Mouse (Mus musculus): ENCODE results near the gene Samd13.

Samd13 gene

DNA sequence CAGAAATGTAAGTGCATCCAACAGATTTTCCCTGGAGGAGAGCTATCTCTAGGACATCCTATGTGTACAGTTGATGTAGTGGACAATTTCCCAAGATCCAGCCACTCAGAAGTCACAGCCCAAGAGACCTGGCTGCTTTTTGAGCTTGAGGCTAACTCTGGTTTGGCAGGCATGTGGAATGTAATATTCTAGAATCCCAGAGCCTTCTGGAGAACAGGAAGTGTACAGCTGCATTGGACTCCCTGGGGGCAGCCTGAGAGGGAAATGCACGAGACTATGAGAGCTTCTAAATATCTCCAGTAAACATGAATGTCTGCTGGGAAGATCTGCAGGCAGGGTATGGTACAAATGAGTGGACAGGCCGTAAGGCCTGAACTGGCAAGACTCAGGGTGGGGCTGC is 14.3 kb downstream of the Samd13 start:
- no peak for DNase-seq (ENCODE audit: low read depth, low spot score)

DNA sequence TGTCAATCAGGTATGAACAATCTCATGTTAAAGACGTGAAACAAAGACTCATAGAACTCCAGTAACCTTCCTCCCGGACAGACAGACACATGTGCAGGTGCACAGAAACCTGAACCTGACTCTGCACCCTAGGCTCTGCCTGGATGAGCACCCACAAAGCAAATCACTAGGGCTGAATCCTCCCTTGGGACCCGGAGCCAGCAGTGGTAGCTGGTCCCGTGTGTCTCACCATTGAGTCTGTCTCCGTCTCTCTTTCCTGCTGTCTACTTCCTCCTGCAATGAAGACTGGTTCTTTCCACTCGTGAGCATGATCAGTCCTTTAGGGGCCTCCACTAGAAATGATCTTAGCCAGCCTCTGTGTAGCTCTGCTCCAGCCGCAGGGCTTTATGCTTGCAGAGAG is 23.5 kb downstream of the Samd13 start:
- DNase-seq (ENCODE audit: low read depth, low spot score): no peak

DNA sequence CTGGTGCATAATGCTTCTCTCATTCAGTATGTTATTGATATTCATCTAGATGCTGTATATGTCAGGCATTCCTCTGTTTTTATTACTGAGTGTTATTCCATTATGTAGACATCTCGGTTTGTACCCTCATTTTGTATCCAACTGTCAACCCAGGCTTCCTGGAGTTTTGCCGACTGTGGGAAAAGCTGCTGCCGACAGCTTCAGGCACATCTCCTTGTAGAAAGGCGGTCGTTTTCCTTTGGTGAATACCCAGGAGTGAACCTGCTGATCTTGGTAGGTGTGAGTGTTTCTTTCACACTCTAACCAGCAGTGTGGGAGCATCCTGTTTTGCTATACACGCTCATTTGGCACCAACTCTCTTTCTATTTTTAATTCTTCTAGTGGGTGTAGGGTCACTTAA is 24.4 kb downstream of the Samd13 start:
- DNase-seq (ENCODE audit: low read depth, low spot score): no peak

DNA sequence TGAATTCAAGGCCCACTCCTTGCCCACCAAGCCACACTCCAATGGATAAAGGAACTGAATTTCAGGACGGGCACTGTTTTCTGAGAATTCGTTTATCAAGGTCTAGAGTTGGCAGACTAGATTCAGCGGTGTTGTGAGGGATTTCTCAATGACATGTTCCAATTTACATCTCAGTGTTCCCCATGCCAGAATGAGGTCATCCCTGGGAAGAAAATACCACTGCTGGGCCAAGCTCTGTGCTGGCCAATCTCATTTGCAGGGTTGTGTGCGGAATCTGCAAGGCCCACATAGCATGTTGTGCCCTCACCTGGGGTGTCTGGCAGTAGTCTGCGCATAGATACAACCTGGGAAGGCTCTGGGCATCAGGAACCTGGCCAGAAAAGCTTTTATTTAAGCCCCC is 26.1 kb downstream of the Samd13 start:
- peak; percentile 20 for DNase-seq (ENCODE audit: low read depth, low spot score)

DNA sequence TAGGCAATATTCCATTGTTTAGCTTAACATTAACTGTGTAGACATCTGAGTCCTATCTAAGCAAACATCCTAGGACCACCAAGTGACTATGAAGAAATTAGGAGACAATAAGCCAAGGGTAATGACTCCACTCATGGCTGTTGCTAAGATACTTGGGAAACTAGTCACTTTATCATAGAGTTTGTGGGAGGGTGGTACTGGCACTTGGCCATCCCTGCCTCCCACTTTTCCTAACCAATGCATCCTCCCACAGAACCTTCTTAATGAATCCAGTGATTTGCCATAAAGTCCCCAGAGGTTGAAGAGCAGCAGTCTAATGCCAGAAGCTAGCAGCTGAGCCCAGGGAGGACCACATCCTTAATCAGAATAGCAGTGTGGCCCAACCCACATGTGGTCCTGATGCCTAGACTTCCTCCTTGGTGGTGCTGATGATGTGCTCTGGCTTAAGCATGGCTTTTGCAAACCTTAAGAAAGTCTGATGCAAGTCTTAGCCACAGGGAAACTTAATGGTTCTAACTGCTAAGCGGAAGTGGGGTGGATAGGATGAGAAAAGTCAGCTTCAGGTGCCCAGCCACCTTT is 27.2 kb downstream of the Samd13 start:
- DNase-seq (ENCODE audit: low read depth, low spot score): no peak

DNA sequence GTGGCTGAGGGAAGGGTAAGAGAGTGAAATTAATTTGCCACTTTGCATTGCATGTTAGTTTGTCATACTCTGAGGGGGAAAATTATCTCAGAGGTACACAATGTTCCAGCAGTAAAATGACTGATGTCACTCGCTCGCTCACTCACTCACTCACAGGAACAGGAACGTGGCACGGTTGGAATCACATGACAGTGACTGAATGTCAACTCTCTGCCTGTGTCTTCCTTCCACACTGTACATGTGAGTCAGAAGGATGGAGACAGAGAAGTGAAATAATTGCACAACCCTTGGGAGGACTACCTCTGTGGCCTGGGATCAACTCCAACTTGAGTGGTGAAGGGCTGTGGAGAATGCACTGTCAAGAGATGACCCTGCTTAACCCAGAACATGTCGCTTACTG is 28.0 kb downstream of the Samd13 start:
- DNase-seq (ENCODE audit: low read depth, low spot score): peak; percentile 63

DNA sequence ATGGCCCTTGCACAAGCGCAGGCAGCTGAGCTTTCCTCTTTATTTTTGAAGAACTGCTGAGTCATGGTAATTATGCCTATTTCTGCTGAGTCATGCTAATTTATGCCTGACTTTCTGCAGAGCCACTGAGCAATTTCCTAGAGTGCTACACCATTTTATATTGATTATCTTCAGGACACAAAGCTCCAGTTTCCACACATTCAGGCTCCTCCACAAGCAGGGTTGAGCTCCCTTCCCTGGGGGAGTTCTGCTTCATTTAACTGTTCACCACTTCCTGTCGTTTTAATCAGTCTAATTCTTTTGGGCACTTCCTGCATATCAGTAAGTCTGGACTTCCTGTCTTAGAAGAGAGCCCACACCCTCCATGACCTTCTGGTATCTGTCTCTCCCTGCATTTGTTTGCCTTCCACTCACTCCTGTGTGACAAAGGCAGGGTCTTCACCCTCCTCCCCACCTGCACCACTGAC is 30.2 kb downstream of the Samd13 start:
- DNase-seq (ENCODE audit: low read depth, low spot score): no peak

DNA sequence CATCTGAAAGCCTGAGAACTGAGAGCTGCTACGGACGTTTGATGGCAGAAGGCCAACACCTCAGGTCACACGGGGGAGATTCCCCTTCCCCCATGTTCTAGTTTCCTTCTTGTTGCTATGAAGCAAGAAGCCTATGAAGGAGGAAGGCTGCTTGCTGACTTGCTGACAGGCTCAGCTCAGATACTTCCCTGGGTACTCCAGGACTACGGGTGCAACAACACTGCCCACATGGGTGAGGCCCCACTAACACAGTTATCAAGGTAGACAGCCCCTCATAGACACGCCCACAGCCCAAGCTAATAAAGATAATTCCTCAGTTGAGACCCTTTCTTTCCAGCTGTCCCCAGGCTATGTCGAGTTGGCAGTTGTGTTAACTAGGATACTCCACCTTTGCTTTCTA is 31.7 kb downstream of the Samd13 start:
- DNase-seq (ENCODE audit: low read depth, low spot score): no peak

DNA sequence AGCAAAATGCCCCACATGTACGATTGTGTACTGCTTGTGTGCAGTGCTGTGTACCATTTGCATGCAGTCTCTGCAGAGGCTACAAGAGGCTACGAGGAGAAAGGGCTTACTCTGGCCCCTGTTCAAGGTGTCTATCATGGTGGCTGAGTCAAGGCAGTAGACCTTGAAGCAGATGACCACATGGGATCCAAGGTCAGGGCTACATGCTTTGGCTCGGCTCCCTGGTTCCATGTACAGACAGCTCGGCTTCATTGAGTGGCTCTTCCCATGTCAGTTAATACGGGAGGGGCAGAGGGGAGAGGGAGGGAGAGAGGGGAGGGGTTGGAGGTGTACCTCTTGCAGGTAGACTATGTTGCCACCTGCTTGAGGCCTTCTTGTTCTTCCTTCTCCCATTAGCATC is 33.0 kb downstream of the Samd13 start:
- DNase-seq (ENCODE audit: low read depth, low spot score): no peak

DNA sequence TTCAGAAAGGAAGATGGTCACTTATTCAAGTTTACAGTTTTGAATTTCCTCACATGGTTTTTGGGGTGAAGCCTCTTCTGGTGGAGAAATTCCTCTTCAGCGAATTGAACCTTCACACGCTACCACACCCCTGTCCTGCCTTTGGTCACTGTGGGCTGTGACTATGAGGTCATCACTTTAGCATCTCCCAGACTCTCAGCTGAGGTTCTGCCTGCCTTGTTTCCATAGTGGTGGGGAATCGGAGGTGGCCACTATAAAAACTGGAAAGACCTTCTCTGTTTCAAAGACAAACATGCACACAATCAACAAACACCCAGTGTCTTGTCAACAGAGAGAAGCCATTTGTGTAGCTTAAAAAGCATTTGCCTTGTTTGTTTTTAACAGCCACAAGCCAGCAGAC is 34.2 kb downstream of the Samd13 start, which contains the start of gene 4930503B20Rik:
Gene 4930503B20Rik, minus strand, starts transcription at position 101 of the 400 bp plus-strand sequence.
- DNase-seq (ENCODE audit: low read depth, low spot score): no peak

DNA sequence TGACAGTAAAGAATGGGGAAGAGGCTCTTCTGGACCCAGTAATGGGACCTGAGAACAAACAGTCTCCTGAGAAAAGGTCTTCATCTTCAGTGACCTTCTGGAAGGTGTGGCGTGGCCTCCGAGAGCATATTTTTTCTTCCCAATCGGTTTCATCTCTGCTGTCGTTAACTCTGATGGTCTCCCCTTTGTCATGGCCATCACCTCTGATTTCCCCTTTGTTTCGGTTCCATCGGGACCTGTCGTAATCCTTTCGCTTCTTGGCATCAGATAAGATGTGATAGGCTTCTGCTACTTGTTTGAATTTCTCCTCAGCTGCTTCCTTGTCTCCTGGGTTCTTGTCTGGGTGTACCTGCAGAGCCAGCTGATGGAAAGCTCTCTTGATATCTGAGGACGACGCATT is 34.7 kb downstream of the Samd13 start:
- DNase-seq (ENCODE audit: low read depth, low spot score): no peak

DNA sequence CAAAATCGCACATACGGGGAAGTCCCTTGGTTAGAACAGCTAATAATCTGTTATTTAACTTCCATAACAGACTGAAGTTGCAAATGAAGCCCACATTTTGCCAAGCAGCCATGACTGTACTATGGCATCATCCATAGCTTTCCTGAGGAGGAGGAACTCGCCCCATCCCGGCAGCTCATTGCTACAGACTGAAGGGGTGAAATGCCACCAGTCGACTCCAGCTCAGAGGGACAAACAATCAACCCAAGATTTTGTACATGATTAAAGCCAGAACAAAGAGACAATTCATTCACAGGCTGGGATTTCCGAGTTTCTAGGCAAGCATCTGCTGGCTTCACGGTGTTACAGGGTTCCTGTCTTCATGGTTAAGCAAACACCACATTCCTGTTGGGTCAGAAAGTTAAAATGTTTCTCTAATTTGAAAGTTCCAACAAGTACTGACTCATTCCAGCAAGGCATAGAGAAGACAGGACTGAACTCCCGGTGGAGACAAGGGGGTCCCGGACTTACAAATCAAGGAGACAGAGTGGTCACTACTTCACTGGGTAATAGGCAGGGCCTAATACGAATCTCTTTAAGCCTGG is 36.0 kb downstream of the Samd13 start:
- DNase-seq (ENCODE audit: low read depth, low spot score): no peak

DNA sequence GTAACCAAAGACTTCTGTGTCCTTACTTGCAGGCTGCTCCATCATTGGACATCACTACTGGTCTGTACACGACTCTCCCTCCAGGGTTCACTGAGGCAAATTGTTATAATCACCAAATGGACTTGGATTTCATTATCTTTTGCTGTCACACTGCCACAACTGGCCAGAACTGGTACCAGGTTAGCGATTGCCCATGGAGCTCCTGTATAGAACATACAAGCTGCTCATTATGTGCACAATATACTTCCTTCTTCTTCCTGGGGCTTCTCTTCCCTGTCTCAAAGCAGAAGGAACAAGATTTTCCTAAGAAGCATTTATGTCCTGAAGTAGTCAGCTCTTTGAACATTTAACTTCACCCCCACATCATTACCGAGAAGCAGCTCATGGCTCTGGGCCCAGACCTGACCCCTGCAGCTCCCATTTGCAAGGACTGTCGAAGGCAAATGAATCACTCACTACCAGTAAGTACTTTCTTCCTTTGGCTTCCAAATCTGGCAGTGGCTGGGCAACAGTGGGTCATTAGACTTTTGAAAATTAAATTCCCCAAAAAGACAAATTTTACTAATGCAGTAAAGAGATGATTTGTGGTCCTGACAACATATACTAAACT is 43.5 kb downstream of the Samd13 start:
- no peak for DNase-seq (ENCODE audit: low read depth, low spot score)

DNA sequence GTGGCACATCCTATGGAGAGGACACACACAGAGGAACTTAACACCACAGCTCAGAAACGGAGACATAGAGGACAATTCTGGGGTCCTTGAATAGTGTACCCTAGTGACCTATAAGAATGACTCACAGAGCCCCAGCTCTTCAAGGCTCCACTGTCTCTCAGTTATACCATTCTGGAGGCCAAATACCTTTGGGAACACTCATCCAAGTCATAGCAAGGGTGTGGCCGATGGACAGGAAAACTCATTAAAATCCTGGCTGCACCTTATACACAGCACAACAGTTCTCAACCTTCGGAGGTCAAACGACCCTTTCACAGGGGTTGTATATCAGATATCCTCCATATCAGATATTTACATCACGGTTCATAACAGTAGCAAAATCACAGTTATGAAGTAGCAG is 52.9 kb downstream of the Samd13 start:
- DNase-seq (ENCODE audit: low read depth, low spot score): no peak

DNA sequence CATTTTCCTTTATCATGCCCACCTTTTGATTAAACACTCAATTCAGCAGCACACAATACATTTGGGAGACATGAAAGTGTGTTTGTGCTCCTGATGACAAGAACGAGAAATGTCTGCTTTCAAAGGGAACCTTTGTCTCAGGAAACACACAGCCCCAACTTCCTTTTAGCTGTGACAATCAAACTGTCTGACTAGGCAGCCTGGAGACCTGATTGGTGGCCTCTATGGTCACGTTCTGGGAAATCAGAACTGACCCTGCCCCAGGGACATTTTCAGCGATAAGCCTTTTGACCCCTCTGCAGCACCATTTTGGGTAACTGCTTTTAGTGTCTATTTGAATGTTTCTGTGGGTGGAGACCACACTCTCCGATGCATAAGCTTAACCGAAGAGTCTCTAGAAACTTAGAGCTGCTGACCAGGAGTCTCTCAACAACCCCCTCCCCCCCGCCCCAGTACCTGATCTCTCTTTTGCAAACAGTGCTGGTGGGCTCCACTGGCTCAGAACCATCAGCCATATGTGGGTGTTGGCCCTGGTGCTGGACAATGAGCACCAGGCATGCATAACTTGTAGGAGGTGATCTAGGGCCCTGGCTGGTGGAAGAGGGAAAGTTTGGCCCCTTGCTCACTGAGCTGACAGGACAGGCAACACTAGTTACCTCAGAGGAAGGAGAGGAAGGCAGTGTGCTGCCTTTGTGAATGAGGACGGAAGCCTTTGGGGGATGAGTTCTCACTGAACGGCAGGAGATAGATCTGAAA is 57.0 kb downstream of the Samd13 start:
- no peak for DNase-seq (ENCODE audit: low read depth, low spot score)

DNA sequence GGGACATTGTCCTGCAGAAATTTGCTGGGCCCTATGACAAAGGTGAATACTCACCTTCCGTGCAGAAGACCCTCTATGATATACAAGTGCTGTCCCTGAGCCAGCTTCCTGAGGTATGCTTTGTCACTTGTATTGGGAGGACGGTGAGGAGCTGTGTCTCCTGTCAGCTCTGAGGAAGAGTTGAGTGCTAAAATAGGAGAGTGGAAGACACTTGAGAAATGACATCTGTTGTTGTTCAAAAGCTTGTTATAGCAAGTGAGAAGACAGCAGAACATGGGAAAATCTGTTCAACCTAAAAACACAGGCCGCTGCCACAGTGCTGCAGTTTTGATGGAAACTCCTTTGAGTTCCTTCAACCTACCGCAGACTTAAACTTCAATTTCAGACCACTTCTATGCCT is 59.6 kb downstream of the Samd13 start:
- no peak for DNase-seq (ENCODE audit: low read depth, low spot score)

DNA sequence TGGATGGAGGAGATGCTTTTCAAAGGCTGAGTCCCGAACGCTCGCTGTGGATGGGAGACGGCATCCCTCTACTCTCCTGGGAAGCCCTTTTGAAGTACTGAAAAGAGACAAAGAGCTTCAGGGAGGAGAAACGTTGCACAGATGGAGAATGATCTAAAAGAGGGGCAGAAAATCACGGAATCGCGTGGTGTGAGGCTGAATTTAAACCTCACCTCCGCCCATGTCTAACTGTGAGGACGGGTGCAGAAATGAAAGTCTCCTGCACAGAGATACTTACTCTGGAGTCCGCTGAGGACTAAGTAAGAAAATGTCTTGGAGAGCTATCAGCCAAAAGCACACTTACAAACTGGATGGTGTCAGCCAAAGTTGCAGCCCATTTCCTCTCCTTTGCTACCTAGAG is 63.4 kb downstream of the Samd13 start:
- no peak for DNase-seq (ENCODE audit: low read depth, low spot score)

DNA sequence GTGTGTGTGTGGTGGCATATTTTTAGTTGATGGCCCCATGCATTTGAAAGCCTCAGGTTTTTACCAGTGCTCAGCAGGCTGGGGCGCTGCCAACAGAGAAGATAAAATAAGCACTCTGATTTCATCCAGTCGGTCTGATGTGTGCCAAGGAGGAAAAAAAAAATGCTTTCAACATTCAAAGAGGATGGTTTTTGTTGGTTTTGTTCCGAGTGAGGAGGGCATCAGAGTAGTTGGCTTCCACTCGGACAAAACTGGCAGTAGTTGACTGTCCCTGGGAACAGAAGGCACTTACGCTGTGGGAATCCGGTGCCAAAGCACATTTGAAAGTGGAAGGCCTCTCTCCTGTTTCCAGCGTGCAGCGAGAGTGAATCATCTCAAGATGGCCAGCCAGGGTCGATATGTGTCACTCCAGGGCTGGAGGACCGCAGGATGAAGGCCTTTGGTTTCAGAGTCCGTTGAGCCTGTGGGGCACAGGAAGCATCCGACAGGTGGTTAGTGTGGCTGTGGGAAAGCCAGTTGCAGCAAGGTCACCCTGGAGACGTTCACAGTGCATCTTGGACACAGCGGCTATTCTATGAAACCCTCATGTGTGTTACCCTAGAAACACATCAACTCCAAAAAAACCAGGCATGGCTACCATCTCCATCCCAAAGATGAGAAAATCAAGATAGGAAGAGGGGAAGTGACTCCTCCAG is 64.7 kb downstream of the Samd13 start:
- DNase-seq (ENCODE audit: low read depth, low spot score): no peak

DNA sequence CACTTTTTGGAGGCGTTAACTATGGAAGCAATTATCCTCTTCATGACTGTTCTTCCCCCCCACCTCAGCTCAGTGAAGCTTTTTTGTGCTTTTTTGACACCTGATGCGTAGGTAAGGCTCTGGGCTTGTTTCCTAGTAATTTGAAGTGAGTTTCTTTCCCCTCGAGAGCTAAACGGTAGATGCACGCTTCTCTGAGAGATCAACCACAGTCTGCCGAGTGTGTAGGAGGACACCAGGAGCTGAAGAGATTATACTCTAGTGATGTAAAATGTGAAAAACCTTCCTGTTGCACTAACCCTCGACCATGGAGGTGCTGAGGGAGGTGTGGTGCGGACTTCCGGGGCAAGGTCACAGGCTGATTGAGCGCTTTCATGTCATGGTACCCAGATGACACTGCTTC is 65.3 kb downstream of the Samd13 start:
- no peak for DNase-seq (ENCODE audit: low read depth, low spot score)

DNA sequence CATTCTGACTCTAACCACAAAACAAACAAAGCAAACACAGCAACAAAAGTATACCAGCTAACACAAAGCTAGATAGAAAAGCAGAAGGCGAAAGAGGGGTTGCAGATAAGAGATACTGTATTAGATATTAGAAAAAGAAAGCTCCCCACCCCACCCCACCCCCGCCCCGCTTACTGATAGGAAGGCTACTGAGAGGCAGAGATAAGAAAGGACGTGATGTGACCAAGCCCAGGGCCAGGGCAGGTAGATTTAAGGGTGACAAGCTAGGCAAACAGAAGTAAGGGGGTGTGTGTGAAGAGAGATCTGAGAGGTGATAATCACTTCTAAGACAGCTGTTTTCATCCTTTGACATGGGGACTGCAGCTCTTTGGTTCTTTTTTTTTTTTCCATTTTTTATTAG is 67.0 kb downstream of the Samd13 start:
- DNase-seq (ENCODE audit: low read depth, low spot score): no peak

DNA sequence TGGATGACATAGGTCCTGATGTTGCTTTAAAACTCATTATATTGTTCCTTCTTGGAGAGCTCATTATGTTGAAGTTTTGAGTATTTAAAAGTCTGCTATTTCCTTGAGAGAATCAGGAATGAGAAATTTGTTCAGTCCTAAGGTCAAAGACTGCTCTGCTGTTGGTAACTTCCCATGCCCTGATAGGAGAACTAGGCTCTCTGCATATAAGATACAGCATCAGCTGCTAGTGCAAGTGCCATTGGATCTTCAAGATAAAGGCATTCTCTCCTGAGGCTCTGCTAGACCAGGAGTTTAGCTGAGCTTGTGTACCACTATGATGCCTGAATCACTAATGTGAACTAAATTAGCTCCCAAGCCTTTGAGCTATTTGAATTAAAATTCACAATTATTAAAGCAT is 67.4 kb downstream of the Samd13 start:
- no peak for DNase-seq (ENCODE audit: low read depth, low spot score)

Measured in skeletal muscle tissue, adult 2 months (tissue).